Mouse (Mus musculus) large intestine, adult 2 months (tissue): ENCODE results near the gene Kcnh5. TPM values are rescaled to one million over a fixed set of nuclear protein-coding genes. Genes with fewer than 3 reads are reported as not detected.

Source experiments
- DNase-seq: peaks from one replicate; pipeline ENCODE4 v3.0.0-alpha.2; 2012; ENCODE audit warnings: low read depth, low spot score
- WGBS: fragments of 180-500 bp; shearing (Covaris S2); methylation state at CpG from one replicate; pipeline ENCODE4 v1.1.7; 2018; 5-methylcytosine and 5-hydroxymethylcytosine counted together
- polyA plus RNA-seq: library from polyadenylated mRNA; depleted of rRNA; stranded (reverse); fragments of >200 nt; gene quantifications from 2 replicates; pipeline ENCODE4 v1.2.3, GENCODE M21; 2012; rRNA removed

Kcnh5 gene
- not detected in 2 replicates for polyA plus RNA-seq

DNA sequence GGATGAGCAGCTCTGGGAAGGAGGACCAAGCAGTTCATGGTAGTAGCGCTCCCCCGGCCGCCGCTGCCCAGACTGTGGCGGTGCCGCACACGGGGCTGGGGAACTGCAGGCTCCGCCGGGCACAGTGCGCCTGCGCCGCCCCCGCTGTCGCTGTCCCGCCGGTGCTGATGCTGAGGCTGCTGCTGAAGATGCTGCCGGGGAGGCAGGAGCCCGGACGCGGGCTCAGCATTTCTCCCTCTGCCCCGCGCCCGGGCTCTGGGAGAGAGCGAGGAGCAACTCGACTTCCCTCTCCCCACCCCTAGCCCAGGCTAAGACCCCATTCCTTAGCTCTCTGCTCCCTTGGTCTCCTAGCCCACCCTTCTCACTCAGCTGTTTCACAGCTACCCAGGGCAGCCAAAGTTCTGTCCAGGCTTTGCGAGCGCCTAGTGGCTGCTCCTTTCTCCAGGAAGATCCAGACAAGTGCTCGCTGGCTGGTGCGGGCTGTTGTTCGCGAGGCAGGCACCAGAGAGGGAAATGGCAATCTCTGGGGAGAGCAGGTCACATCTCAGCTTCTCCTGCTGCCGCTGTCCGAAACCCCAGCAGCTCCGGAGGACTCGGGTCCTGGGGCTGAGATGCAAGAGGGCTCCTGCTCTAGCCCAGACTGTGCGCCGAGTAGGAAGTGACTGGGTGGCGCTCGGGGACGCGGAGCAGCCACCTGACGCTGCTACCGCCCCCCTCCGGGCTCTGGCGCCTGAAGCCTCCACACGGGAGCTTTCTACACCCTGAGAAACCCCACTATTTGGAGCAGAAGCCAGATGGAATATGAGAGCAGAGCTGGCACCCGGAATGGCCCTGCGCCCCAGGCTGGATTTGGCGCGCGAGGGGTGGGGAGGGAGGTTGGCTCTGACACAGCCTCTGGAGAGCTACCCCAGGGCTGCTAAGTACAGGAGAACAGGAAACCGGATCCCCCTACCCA lies at the start of gene Kcnh5:
Gene Kcnh5 (minus strand): TSS at position 642 of the 955 bp plus-strand sequence.
- 2% methylated on average over 52 of the region's 52 CpGs for WGBS
- no peak for DNase-seq

DNA sequence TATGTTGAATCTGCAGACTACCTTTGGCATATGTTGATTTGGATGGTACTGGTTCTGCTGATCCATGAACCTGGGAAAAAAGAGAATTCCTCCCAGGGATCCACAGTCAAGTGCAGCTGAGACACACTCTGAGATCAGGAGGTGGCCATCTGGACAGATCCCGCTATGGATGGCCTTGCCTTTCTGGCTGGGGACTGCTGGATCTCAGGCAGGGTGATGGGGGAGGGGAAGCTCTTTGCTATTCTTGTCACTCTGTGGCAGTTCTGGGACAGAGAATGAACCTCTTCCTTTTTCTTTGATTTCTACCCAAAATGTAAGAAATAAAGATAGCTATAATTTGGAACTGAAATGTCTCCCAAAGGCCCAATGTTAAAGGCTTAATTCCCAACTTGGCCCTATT lies 46.8 kb upstream of the Kcnh5 start:
- no peak for DNase-seq
- 85% methylated on average over 1 of the region's 1 CpGs for WGBS

DNA sequence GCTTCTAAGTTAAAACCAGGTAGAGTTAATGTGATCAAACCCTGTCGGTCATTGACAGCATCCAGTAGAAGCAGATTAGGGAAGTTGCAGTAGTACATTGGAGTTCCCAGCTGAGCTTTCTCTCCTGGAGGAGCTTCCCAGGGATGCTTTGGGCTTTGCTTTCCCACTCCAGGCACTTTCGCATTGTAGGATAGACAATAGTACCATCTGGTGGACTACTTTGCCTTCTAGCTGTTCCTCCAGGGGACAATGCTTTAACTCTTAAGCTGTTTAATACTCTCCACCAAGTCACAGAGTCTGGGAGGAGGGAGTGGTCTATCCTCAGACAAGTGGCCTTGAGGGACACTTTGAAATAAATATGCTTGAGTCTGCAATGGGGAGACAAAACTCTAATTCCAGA lies 12.3 kb upstream of the Kcnh5 start:
- 73% methylated on average over 2 of the region's 2 CpGs for WGBS
- DNase-seq = no peak

DNA sequence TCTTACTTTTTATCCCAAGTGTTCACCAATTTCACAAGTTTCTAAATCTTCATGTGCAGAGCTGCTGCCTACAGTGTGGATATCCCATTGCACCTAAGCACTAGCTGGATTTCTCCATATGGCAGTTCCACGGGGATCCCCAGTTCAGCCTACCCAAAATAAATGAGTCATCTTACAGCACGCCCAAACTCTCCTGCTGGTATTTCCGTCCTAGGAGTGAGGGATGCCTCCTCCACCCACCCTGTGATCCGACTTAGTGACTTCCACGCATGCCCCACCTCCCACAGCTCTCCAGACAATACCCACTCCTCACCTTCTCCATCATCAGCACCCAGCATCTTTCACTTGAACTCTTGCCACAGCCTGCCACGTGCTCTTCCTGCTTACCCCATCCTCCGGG lies 5.5 kb upstream of the Kcnh5 start:
- no peak for DNase-seq
- 56% methylated on average over 7 of the region's 7 CpGs for WGBS

DNA sequence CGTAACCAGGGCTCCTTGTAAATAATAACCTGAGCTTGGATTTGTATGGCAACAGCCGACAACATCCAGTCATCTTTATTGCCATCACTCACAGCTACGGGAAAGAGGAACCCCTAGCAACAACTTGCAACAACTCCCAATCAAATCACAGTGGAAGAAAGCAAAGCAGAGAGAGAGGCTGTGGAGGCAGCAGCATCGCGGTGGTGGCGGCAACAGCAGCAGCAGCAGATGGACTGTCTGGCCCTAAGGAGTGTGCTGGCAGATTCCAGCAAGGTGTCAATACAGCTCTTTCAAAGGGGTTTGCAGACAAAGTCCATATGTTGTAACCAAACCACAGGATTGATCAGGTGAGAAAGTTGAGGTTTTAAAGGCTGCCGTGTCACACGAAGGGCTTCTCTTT lies 2.4 kb upstream of the Kcnh5 start:
- no peak for DNase-seq
- 38% methylated on average over 8 of the region's 8 CpGs for WGBS

DNA sequence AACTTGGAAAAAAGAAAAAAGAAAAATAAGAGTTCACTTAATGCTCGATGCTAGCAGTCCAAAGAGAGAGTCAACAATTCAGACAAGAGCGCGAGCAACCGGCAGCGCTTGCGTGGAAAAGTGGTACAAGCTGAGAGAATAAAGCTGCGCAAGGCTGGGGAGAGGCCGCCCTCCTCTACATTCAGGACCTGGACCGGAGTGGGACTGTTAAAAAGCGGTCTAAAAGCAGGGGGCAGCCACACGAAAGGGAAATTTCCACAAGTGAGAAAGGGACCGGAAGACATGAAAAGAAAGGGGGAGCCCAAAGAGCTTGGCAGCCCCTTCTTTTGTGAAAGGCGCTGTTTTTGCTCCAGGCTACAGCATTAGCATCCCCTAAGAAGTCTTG lies 506 bp upstream of the Kcnh5 start:
- 7% methylated on average over 13 of the region's 13 CpGs for whole genome bisulfite sequencing
- DNase-seq = no peak

DNA sequence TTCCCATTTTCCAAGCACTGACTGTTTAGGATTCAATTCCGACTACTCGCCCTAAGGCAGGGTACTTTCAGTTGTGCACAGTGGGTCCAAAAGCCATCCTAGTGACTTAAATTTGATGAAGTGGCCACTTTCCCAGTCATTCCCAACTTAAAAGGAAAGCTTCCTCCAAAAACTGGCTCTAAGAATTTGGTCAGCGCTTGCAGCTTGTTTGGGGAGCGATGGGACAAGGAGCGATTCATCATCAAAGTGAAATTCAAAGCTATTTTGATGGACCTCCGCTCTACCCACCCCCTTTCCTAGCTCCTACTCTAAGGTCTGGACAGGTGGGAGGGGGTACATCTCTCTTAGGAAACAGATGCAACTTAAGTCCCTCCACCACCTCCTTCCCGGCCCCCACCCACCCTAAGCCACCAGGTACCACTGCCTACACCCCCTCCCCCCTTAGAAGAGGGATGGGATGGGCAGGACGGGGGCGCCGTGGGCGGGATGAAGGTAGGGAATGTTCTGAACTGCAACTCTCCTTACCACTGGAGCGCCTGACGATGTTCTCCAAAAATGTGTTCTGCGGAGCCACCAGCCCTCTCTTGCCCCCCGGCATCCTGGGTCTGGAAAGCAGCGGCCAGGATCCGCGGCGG lies 1.1 kb downstream of the Kcnh5 start:
- DNase-seq = no peak
- 6% methylated on average over 19 of the region's 19 CpGs for WGBS

DNA sequence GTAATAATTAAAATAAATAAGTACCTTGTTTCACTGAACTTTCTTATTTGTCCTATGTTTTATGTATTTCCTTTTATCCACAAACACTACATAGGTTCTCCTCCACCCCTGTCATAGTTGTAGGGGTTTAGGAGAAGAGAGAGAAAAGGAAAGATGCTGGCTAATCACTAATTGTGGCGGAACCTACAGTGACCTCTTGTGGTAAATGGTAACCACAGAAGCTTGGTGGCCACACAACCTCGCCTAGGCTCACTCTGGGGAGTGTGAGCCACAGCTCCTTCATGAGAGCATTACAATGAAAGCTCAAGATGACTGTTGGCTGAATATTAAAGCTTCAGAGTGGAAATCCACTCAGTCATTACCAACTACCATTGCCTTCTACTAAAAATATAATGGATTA lies 6.2 kb downstream of the Kcnh5 start:
- 20% methylated on average over 2 of the region's 2 CpGs for WGBS

DNA sequence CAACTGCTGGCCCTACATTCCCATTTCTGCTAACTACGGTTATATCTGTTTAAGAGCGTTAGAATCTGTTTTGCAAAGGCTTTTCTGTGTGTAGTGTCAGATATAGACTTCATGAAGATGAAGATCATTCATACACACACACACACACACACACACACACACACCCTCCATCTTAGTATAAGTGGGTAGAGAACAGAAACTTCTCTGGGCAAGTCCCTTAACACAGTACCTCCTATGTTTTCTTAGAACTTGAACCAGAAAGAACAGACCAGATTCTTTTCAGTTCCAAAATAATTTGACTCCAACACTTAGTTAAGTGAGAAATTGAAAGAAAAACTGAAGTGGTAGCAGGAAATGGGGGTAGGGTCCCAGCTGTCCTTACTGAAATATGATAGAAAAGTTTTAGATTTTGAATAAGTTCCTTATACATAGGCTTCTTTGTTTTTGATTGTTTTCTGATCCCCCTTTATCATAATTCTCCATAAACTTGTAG lies 24.0 kb downstream of the Kcnh5 start:
- no peak for DNase-seq
- 84% methylated on average over 2 of the region's 2 CpGs for WGBS

More for the DNA sequence above, 6.2 kb downstream of the Kcnh5 start:
- no peak for DNase-seq

DNA sequence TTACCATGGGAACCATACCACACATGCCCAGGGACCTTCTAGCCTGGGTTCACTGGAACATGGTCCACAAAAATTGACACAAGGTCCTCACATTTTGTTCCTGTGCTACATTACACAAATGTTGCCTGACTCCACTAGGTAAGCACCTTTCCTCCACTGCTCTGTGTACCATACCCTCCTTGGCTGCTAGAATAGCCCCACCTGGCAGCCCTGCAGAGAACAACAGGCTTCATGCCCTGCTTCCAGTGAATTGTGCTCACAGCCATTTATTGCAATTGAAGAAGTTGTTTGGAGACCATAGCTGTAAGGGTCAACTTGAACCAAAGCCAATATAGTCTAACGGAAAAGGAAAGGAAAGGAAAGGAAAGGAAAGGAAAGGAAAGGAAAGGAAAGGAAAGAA lies 37.3 kb downstream of the Kcnh5 start:
- DNase-seq = no peak
- WGBS = 45% methylated on average over 1 of the region's 1 CpGs

DNA sequence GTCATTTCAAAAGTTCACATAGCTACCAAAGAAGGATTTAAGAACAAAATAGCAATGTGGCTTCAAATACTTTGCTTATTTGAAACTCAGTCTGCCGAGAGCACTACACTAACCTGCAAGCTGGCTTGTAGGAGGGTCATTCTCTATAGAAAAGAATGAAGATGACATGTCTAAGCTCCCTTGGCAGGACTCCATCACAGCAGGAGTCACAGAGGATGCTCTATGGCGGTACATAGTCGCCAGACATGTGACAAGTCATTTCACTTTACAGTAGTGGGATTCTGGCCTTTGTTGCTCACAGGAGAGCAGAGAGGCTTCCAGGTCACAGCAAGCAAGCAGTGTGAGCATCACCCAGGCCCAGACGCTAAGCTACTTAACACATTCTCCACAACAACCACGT lies 85.2 kb downstream of the Kcnh5 start:
- WGBS = 77% methylated on average over 5 of the region's 5 CpGs
- DNase-seq = no peak

DNA sequence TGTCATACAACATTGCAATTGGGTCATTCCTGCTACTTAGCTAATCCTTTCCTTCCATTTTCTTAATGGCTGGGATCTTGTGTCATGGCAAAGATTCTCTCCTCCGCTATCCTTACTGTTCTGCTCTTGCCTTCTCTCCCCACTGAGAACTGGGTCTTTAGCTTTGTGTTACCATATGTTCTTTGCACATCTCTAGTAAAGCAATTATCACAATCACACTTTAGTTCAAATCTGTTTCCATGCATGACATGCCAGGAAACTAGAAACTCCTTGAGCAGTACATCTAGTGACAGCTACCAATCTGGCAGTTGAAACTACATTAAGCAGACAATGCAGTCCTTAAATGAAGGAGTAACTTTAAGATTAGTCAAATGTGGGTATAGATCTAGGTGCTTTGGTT lies 86.2 kb downstream of the Kcnh5 start:
- DNase-seq = no peak
- 95% methylated on average over 1 of the region's 1 CpGs for WGBS

DNA sequence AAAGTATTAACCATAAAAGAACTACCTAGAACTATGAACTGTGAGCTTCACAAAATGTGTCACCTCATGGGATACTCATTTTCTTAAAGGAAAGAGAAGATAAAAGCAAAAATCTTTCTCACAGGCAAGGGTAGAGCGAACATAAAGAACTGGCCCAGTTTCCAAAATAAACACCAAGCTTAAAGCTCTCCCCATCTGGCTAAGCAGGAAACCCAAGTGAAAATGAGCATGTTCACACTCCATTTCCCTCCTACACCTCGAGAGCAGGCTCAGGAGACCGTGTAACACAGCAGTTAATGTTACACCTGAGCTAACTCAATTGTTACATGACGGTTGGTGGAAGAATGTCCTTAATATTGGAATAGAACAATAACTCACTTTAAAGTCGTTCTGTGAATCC lies 100.0 kb downstream of the Kcnh5 start:
- DNase-seq = no peak
- 59% methylated on average over 5 of the region's 5 CpGs for WGBS

DNA sequence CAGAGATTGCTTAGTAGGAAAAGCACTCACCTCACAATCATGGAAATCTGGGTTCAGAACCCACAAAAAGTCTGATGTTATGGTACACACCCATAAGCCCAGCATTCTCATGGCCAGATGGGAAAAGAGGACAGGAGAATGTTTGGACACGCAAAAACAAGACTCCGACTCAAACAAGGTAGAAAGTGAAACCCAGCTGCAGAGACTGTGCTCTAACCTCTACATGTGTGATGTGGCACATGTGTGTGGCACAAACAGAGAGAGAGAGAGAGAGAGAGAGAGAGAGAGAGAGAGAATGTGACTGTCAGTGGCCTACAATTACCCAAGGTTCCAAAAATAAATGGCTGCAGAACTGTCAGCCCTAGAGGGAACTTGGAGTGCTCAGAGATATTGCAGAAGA lies 106.1 kb downstream of the Kcnh5 start:
- WGBS = 93% methylated on average over 2 of the region's 2 CpGs
- no peak for DNase-seq

DNA sequence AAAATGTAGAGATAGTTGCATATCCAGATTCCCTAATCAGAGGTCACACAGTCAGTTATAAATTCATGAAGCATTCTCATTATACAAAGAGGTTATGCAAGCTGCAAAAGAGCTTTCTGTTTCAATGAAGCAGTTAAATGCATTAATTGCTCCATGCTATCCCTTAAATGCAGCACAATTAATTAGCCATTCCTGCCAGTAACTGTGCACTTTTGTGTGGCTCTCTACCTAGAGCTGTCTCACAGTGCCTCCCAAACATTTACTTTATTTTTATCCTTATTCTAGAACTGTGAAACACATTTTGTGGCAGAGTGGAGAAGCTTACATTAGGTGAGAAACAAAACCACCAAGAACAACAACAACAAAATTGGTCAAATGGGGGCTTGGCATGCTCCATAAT lies 114.6 kb downstream of the Kcnh5 start:
- no peak for DNase-seq

DNA sequence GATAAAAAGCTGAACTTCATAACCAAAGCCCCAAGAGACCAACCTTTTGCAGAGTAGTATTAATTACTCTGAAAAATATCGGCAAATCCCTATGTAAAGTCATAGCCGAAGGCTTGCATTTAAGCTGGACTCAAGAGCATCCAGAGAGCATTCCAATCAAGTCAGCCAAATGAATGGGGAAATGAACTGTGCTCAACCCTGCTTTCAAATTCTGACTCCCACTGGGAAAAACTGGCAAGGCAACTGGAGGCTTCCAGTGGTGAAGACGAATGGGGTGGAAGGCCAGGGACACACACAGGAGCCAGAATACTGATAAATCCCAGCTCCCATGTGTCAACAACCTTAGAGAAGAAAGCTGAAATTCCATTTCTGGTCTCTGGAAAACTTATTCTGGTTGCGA lies 115.4 kb downstream of the Kcnh5 start:
- no peak for DNase-seq
- WGBS = 79% methylated on average over 4 of the region's 4 CpGs

DNA sequence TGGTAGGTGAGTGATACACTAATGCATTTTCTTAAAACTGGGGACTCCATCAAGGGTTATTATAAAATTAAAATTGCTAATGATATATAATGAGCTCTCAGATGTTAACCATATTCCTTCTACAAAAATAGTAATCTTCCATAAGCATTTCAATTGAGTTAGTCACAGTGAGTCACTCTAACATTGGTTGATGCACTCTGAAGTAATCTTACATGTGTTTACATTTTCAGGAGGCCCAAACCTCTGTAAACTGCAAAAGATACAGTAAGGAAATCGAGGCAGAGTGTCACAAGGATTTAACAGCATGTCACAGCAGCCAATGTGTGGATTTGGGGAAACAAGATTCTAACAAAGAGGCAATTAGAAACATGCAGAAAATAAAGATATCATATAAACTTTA lies 123.4 kb downstream of the Kcnh5 start:
- no peak for DNase-seq

DNA sequence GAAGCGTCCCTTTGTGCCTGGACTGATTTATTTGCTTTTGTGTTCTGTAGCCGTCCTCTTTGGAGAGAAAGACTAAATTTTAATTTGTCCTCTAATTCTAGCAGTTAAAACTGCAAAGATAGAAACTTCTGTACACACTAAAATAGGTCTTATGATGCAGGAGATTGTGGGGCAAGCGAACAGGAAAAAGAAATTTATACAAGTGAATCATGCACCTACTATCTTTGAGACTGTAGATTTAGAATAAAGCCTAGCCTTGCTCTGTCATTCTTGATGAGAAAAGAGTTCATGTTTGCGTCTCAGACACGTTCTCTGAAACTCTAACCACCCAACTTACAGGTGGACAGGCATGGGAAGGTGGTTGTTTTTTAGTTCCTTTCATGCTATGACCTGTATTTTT lies 140.4 kb downstream of the Kcnh5 start:
- no peak for DNase-seq
- 71% methylated on average over 5 of the region's 5 CpGs for WGBS

More for the DNA sequence above, 123.4 kb downstream of the Kcnh5 start:
- WGBS = 34% methylated on average over 1 of the region's 1 CpGs

DNA sequence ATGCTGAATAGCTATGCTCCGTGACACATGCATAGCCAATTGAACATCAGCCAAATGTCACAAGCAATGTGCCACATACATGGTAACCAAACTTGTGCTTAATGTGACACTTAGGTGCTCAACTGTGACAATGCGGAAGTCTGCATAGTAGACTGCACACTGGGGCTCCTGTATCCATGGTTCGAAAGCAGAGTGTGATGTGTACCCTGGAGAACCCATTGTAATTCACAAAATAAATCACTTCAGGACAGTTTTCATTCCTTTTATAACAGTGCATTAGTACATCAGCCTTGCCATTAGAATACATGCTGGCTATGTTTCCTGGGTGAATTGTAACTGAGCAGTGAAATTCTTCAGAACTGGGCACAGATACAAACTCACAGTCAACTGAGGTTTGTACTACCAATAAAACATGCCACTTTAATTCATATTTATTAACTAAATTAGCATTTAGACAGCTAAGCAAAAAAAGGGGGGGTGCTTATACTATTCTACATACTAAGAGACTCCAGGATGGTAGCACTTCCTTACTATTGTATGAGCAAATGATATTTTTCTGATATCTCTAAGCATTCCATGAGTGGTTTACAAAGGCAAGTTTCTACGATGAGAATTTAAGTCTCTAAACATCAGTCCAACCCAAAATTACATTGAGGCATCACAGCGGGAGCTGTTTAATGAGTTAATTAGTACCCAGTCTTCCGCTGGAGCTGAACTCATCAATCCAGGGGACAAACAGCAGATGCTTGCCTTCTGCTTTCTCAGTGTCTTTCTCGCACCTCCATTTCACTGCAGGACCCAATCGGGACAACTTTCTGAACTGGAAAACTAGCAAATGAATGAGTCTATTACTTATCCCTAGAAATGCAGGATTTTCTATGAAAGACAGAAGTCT lies 144.9 kb downstream of the Kcnh5 start:
- 83% methylated on average over 8 of the region's 8 CpGs for WGBS
- no peak for DNase-seq

DNA sequence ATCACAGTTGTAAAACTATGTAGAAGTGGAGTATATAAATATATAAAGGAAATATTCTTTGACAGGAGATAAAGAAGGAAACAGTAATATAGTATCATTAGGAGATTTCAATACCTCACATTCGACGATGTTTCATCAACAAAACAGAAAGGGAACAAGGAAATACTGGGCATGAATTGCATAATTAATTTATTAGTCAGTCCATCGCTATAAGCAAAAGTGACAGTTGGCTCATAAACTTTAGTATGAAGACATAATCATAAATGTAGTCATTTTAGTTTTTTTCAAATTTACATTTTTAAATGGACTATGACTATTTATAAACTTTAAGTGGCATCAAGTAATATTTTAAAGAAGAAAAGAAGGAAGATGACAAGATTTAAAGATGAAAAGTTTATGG lies 205.9 kb downstream of the Kcnh5 start:
- WGBS = 69% methylated on average over 3 of the region's 3 CpGs
- DNase-seq = no peak
